ENCODE assay signal across 23 mouse cellular contexts in genomic region chr11:55429973-55430372, GRCm38 (mm10). TPM values are rescaled to one million over a fixed set of nuclear protein-coding genes. Genes with fewer than 3 reads are reported as not detected.
"Had no signal": no experiment of that assay in that cellular context is flagged by ENCODE, and none has a peak within 500 bp of the region (broad histone marks: within the 10 kb centered on the region; RNA-seq: fewer than 3 reads in every experiment).

No protein-coding gene starts in this region.

- DNase-seq: gastrocnemius, postnatal 14 days; gastrocnemius, postnatal 36 days; heart, postnatal 10 days; heart, postnatal 4 days; kidney, adult 18-20 months; kidney, adult 8-10 months; kidney, postnatal 10 days; kidney, postnatal 25 days; kidney, postnatal 4 days; liver; liver, embryonic 13.5 days had no signal

- H3K4me3 ChIP-seq: heart, embryonic 12.5 days; hindbrain, embryonic 13.5 days; hindbrain, embryonic 15.5 days; intestine, embryonic 15.5 days; layer of hippocampus, adult 2 months; left cerebral cortex, adult 2 months; limb, embryonic 10.5 days; limb, embryonic 12.5 days; liver, embryonic 13.5 days; liver, embryonic 15.5 days had no signal

- H3K4me1 ChIP-seq: liver, embryonic 13.5 days had no signal

- H3K9me3 ChIP-seq: heart, embryonic 12.5 days; hindbrain, embryonic 13.5 days; hindbrain, embryonic 15.5 days; intestine, embryonic 15.5 days; limb, embryonic 10.5 days; limb, embryonic 12.5 days; liver, embryonic 13.5 days; liver, embryonic 15.5 days had no signal

- ATAC-seq: inflammation-experienced regulatory T-cells, adult 6 months; intestine, embryonic 15.5 days; intestine, postnatal 0 days had no signal

- H3K36me3 ChIP-seq: heart, embryonic 12.5 days; hindbrain, embryonic 13.5 days; hindbrain, embryonic 15.5 days; intestine, embryonic 15.5 days; limb, embryonic 10.5 days; limb, embryonic 12.5 days; liver, embryonic 13.5 days; liver, embryonic 15.5 days had no signal

- H3K4me2 ChIP-seq: heart, embryonic 12.5 days; hindbrain, embryonic 13.5 days; hindbrain, embryonic 15.5 days; intestine, embryonic 15.5 days; limb, embryonic 12.5 days; liver, embryonic 11.5 days; liver, embryonic 13.5 days; liver, embryonic 15.5 days had no signal

- H3K27ac ChIP-seq: hindbrain, embryonic 13.5 days; hindbrain, embryonic 15.5 days; layer of hippocampus, adult 2 months; left cerebral cortex, adult 2 months; limb, embryonic 10.5 days; limb, embryonic 12.5 days; liver, embryonic 13.5 days; liver, embryonic 15.5 days had no signal

- H3K27me3 ChIP-seq: heart, embryonic 12.5 days; hindbrain, embryonic 13.5 days; hindbrain, embryonic 15.5 days; intestine, embryonic 15.5 days; limb, embryonic 12.5 days; liver, embryonic 13.5 days; liver, embryonic 15.5 days had no signal

- H3K9ac ChIP-seq: heart, embryonic 12.5 days; hindbrain, embryonic 13.5 days; hindbrain, embryonic 15.5 days; intestine, embryonic 15.5 days; limb, embryonic 12.5 days; liver, embryonic 13.5 days; liver, embryonic 15.5 days had no signal

RNA-seq across cellular contexts. Expression of gene Sparc, which starts 7.0 kb away (rescaled TPM):
- polyA plus RNA-seq: inflammation-experienced regulatory T-cells, adult 6 months had no signal
